Mouse (Mus musculus): ENCODE measurements around the gene Apip. TPM values are rescaled to one million over a fixed set of nuclear protein-coding genes. Genes with fewer than 3 reads are reported as not detected.

The Apip gene
- polyA plus RNA-seq, 1 experiment: 24.4 TPM

- DNase-seq: no peak
- H3K27ac ChIP-seq (ENCODE audit: insufficient read depth, low read depth, low read length): no peak overlapping the region
- 92% methylated on average over 3 of the region's 3 CpGs for WGBS
- H3K4me1 ChIP-seq (ENCODE audit: control insufficient read depth, insufficient read depth, low read length): 0 out of 2 replicates have a peak, but pooled peaks cover 3% of the 10 kb centered on the region
- no peaks in the 10 kb centered on the region for H3K27me3 ChIP-seq (replicated peaks; ENCODE audit: control insufficient read depth, insufficient read depth, low read length)
- H3K4me3 ChIP-seq (ENCODE audit: insufficient read depth, low read depth, low read length): no peak overlapping the region
- TF ChIP-seq CTCF (conservative IDR thresholded peaks at IDR 0.05; ENCODE audit: insufficient read depth, insufficient read length, low read depth, low read length): no peak
- TF ChIP-seq POLR2A (IDR thresholded peaks at IDR 0.05; ENCODE audit: low read depth, low read length): no peak
- no peaks in the 10 kb centered on the region for H3K36me3 ChIP-seq (ENCODE audit: control insufficient read depth, insufficient read depth, low read length)
Measured at GRCm38 (mm10) chr2:103058266-103058665, 15.2 kb upstream of the Apip start.

- no peak overlapping the region for H3K27ac ChIP-seq (ENCODE audit: insufficient read depth, low read depth, low read length)
- H3K27me3 ChIP-seq (replicated peaks; ENCODE audit: control insufficient read depth, insufficient read depth, low read length): no peaks in the 10 kb centered on the region
- WGBS: 24% methylated on average over 3 of the region's 3 CpGs
- DNase-seq: peak; percentile 59
- H3K4me3 ChIP-seq (ENCODE audit: insufficient read depth, low read depth, low read length): no peak overlapping the region
- H3K36me3 ChIP-seq (ENCODE audit: control insufficient read depth, insufficient read depth, low read length): no peaks in the 10 kb centered on the region
- TF ChIP-seq POLR2A (IDR thresholded peaks at IDR 0.05; ENCODE audit: low read depth, low read length) (no peak), CTCF (conservative IDR thresholded peaks at IDR 0.05; ENCODE audit: insufficient read depth, insufficient read length, low read depth, low read length) (peak; percentile 69)
- H3K4me1 ChIP-seq (ENCODE audit: control insufficient read depth, insufficient read depth, low read length): peaks cover 6% of the 10 kb centered on the region; the same call in 1 of the 2 replicates
Measured at GRCm38 (mm10) chr2:103062865-103063264, 10.6 kb upstream of the Apip start.

DNA sequence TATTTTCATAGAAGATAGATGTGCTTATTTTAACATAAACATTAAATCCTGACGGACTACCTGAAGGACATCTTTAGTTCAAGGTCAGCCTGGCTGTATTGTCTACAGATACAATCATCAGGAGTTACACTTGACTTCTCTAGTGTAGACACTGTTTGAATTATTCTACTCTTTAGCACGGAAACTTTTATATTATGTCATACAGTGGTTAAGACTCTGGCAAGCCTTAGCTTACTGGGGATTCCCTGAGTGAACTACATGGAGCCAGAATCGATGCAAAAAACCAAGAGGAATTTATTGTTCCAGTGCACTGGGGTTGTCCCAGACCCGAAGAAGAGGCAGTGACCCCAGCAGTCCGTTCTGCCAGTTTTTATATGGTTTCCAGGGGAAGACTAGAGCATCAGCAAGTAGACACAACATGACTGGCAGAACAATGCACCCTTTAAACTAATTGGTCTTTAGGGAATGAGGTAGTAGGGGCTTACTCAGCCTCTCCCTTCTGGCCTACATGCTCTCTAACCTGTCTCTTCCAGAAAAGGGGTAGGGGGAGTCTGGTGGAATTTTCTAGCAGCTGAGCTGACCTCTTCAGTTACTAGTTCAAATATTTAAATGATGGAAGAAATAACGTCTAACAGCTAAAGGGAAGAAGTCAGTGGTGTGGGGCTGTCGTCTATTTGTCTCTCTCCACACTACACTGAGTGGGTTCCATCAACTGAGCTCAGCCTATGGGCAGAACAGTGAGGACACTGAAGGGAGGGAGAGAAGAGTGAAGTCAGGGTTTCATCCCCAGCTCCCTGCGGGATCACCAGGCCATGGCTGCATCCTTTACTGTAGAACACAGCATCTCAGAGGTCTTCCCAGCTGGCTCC is 6.6 kb upstream of the Apip start:
- H3K27ac ChIP-seq (ENCODE audit: insufficient read depth, low read depth, low read length): no peak overlapping the region
- H3K4me3 ChIP-seq (ENCODE audit: insufficient read depth, low read depth, low read length): no peak overlapping the region
- no peaks in the 10 kb centered on the region for H3K36me3 ChIP-seq (ENCODE audit: control insufficient read depth, insufficient read depth, low read length)
- no peaks in the 10 kb centered on the region for H3K27me3 ChIP-seq (replicated peaks; ENCODE audit: control insufficient read depth, insufficient read depth, low read length)
- no peak for TF ChIP-seq POLR2A (IDR thresholded peaks at IDR 0.05; ENCODE audit: low read depth, low read length)
- no peak for TF ChIP-seq CTCF (conservative IDR thresholded peaks at IDR 0.05; ENCODE audit: insufficient read depth, insufficient read length, low read depth, low read length)
- H3K4me1 ChIP-seq (ENCODE audit: control insufficient read depth, insufficient read depth, low read length): peaks cover 5% of the 10 kb centered on the region; the same call in 1 of the 2 replicates
- 54% methylated on average over 8 of the region's 8 CpGs for WGBS
- DNase-seq: no peak

DNA sequence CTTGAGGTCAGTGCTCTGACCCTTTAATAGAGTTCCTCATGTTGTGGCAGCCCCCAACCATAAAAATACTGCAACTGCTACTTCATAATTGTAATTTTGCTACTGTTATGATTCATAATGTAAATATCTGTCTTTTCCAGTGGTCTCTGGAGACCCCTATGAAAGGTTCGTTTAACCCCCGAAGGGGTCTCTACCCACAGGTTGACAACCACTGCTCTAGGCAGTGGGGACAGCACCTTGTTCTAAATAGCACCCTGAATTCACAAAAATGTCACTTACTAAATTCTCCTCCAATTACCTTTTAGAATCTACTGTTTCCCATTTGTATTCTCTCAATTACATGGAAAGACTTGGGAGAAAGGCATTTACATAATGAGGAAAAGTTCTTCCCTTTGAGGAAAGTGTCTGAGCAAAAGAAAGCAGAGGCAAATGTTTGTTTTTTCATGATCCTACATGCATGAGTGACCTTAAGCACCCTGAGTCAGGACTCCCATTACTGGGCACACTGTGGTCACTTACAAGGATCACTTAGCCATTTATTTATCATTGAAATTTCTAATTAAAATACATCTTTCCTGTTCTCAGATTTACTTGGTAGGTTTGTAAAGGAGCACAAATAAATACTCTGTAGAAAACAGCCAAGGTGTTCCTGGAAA is 5.8 kb upstream of the Apip start:
- Histone ChIP-seq H3K27ac (ENCODE audit: insufficient read depth, low read depth, low read length) (no peak overlapping the region), H3K36me3 (ENCODE audit: control insufficient read depth, insufficient read depth, low read length) (no peaks in the 10 kb centered on the region), H3K27me3 (replicated peaks; ENCODE audit: control insufficient read depth, insufficient read depth, low read length) (no peaks in the 10 kb centered on the region), H3K4me1 (ENCODE audit: control insufficient read depth, insufficient read depth, low read length) (peaks cover 5% of the 10 kb centered on the region; the same call in 1 of the 2 replicates), H3K4me3 (ENCODE audit: insufficient read depth, low read depth, low read length) (no peak overlapping the region)
- 83% methylated on average over 2 of the region's 2 CpGs for WGBS
- TF ChIP-seq POLR2A (IDR thresholded peaks at IDR 0.05; ENCODE audit: low read depth, low read length) (no peak), CTCF (conservative IDR thresholded peaks at IDR 0.05; ENCODE audit: insufficient read depth, insufficient read length, low read depth, low read length) (no peak)
- peak; percentile 36 for DNase-seq

- H3K27ac ChIP-seq (ENCODE audit: insufficient read depth, low read depth, low read length): no peak overlapping the region
- no peak overlapping the region for H3K4me3 ChIP-seq (ENCODE audit: insufficient read depth, low read depth, low read length)
- peaks cover 5% of the 10 kb centered on the region; the same call in 1 of the 2 replicates for H3K4me1 ChIP-seq (ENCODE audit: control insufficient read depth, insufficient read depth, low read length)
- H3K36me3 ChIP-seq (ENCODE audit: control insufficient read depth, insufficient read depth, low read length): no peaks in the 10 kb centered on the region
- TF ChIP-seq POLR2A (IDR thresholded peaks at IDR 0.05; ENCODE audit: low read depth, low read length): no peak
- no peak for TF ChIP-seq CTCF (conservative IDR thresholded peaks at IDR 0.05; ENCODE audit: insufficient read depth, insufficient read length, low read depth, low read length)
- H3K27me3 ChIP-seq (replicated peaks; ENCODE audit: control insufficient read depth, insufficient read depth, low read length): no peaks in the 10 kb centered on the region
- no peak for DNase-seq
- WGBS: 76% methylated on average over 1 of the region's 1 CpGs
Measured at GRCm38 (mm10) chr2:103068602-103069001, 4.9 kb upstream of the Apip start.

DNA sequence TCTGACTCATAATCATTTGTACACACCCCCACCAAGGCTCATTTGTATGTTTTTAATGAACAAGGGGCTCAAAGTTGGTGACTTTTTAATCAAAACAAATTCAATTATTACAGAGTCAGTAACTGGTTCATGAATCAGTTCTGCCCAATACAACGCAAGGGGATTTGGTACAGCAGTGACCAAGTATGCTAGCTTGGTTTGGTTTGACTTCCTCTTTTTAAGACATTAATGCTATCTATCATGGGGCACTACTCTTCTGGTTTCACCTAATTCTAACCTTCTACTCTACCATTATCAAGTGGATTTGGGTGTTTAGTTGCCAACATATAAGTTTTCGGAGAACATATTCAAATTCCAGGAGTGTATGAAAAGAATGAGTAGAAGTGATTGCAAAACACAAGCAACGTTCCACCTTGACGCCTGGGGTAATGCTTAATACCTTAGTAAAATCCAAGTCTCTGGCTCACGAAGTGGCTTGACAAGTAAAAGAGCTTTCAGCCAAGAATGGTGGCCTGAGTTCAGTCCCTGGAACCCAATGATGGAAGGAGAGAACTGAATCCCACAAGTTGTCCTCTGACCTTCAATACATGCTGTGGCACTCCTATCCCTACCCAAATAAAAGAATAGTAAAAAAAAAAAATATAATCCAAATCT is 3.6 kb upstream of the Apip start:
- no peak for TF ChIP-seq CTCF (conservative IDR thresholded peaks at IDR 0.05; ENCODE audit: insufficient read depth, insufficient read length, low read depth, low read length)
- no peak for TF ChIP-seq POLR2A (IDR thresholded peaks at IDR 0.05; ENCODE audit: low read depth, low read length)
- Histone ChIP-seq H3K27ac (ENCODE audit: insufficient read depth, low read depth, low read length) (no peak overlapping the region), H3K36me3 (ENCODE audit: control insufficient read depth, insufficient read depth, low read length) (no peaks in the 10 kb centered on the region), H3K4me3 (ENCODE audit: insufficient read depth, low read depth, low read length) (no peak overlapping the region), H3K4me1 (ENCODE audit: control insufficient read depth, insufficient read depth, low read length) (peaks cover 5% of the 10 kb centered on the region; the same call in 1 of the 2 replicates), H3K27me3 (replicated peaks; ENCODE audit: control insufficient read depth, insufficient read depth, low read length) (no peaks in the 10 kb centered on the region)
- DNase-seq: no peak
- 85% methylated on average over 5 of the region's 5 CpGs for WGBS

Measured in kidney, adult 2 months (tissue).